8 mouse cellular contexts compared by ENCODE assay signal in the genomic region with DNA sequence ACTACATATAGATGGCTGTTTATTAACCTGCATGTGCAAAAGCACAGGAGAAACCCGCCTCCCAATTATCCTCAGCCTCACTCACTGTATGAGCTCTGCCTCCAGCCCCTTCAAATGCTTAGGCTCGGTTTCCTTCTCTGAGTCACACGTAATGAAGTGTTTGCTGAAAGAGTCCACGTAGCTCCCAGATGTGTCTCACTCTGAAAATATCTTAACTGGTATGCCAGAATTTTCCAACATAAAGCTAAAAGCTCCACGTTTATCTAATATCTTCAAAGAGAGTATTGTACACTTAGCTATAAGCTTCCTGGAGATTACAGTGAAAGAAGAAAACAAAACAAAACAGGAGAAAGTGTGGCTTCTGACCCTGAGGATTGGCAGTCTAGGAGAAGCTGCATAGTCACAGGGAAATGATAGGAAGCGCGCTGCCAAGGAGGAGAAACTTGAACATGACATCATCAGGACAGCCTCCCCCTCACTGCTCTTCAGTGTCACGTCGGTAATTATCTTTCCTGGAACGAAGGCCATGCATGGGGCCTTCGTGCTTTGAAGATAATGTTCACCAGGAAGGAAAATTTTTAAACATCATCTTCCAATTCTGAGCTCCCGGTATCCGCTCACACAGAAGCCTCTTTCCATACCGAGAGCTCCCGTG.
DNase-seq lines count a peak whose midpoint lies in the region; ATAC-seq lines count a peak whose summit lies in the region.
"Had no signal": no experiment of that assay in that cellular context is flagged by ENCODE, and none has a peak within 500 bp of the region (broad histone marks: within the 10 kb centered on the region; RNA-seq: fewer than 3 reads in every experiment).

No protein-coding gene starts in this region.

- 0 out of 2 replicates have a peak overlapping the region, but pooled peaks have one; percentile 27 for H3K27ac ChIP-seq in intestine, embryonic 14.5 days (ENCODE audit: low read depth)
- peak overlapping the region; percentile 23; the same call in 1 of the 2 replicates for H3K27ac ChIP-seq in stomach, embryonic 14.5 days (ENCODE audit: low read length)
- H3K27ac ChIP-seq: liver, embryonic 13.5 days had no signal

- no peak for ATAC-seq in intestine, embryonic 14.5 days (replicated peaks; ENCODE audit: low FRiP score, low TSS enrichment, low read depth)
- no peak for ATAC-seq in stomach, embryonic 14.5 days (ENCODE audit: insufficient number of reproducible peaks, insufficient read depth, low FRiP score, low read depth)

- no peaks in the 10 kb centered on the region for H3K36me3 ChIP-seq in intestine, embryonic 14.5 days (ENCODE audit: control insufficient read depth, insufficient read depth, low read length)
- H3K36me3 ChIP-seq in stomach, embryonic 14.5 days (ENCODE audit: control insufficient read depth, insufficient read depth, low read length) = no peaks in the 10 kb centered on the region
- H3K36me3 ChIP-seq: liver, embryonic 13.5 days had no signal

- H3K9me3 ChIP-seq in intestine, embryonic 14.5 days (ENCODE audit: control insufficient read depth, low read length) = no peaks in the 10 kb centered on the region
- H3K9me3 ChIP-seq in stomach, embryonic 14.5 days (ENCODE audit: control insufficient read depth, low read depth, low read length) = no peaks in the 10 kb centered on the region
- H3K9me3 ChIP-seq: liver, embryonic 13.5 days had no signal

- peaks cover 15% of the 10 kb centered on the region for H3K4me1 ChIP-seq in intestine, embryonic 14.5 days (replicated peaks; ENCODE audit: control insufficient read depth, insufficient read depth, low read length)
- H3K4me1 ChIP-seq in stomach, embryonic 14.5 days (ENCODE audit: control insufficient read depth, insufficient read depth, low read length) = peaks cover 21% of the 10 kb centered on the region; the same call in 1 of the 2 replicates
- H3K4me1 ChIP-seq: liver, embryonic 13.5 days had no signal

- no peak overlapping the region for H3K9ac ChIP-seq in intestine, embryonic 14.5 days (ENCODE audit: low read length)
- H3K9ac ChIP-seq in stomach, embryonic 14.5 days (replicated peaks; ENCODE audit: low read depth, low read length) = no peak overlapping the region
- H3K9ac ChIP-seq: liver, embryonic 13.5 days had no signal

- 34% methylated on average over 15 of the region's 15 CpGs for WGBS in intestine, embryonic 14.5 days
- 38% methylated on average over 15 of the region's 15 CpGs for WGBS in stomach, embryonic 14.5 days

- DNase-seq in ovary, postnatal 36 days (ENCODE audit: low spot score) = peak; percentile 8
- DNase-seq in ovary, postnatal 14 days (ENCODE audit: low spot score) = no peak
- DNase-seq in fibroblast of lung, adult 2 months (ENCODE audit: low read depth) = peak; percentile 36
- no peak for DNase-seq in intestine, embryonic 14.5 days (ENCODE audit: low spot score)
- DNase-seq in neural tube, embryonic 10.5 days (ENCODE audit: extremely low spot score, low spot score) = no peak
- no peak for DNase-seq in embryo, embryonic 10.5 days (ENCODE audit: low spot score)
- DNase-seq: liver, embryonic 13.5 days had no signal

- no peak overlapping the region for H3K4me2 ChIP-seq in intestine, embryonic 14.5 days (ENCODE audit: low read length)
- H3K4me2 ChIP-seq in stomach, embryonic 14.5 days (replicated peaks; ENCODE audit: low read depth, low read length) = no peak overlapping the region
- H3K4me2 ChIP-seq: liver, embryonic 13.5 days had no signal

- H3K4me3 ChIP-seq in intestine, embryonic 14.5 days (ENCODE audit: low read depth, low read length) = no peak overlapping the region
- H3K4me3 ChIP-seq in stomach, embryonic 14.5 days (ENCODE audit: low read depth, low read length) = no peak overlapping the region
- H3K4me3 ChIP-seq: liver, embryonic 13.5 days had no signal

- H3K27me3 ChIP-seq in intestine, embryonic 14.5 days (replicated peaks; ENCODE audit: control insufficient read depth, insufficient read depth, low read length) = no peaks in the 10 kb centered on the region
- no peaks in the 10 kb centered on the region for H3K27me3 ChIP-seq in stomach, embryonic 14.5 days (ENCODE audit: control insufficient read depth, insufficient read depth, low read length)
- H3K27me3 ChIP-seq: liver, embryonic 13.5 days had no signal

Comparison
In these comparisons a context has a peak if more than half of its experiments do, and no peak if none do; other contexts are left out.
1. DNase-seq: peak in ovary, postnatal 36 days (single experiment) and fibroblast of lung, adult 2 months (single experiment); none in ovary, postnatal 14 days (single experiment), intestine, embryonic 14.5 days (single experiment), neural tube, embryonic 10.5 days (single experiment) and embryo, embryonic 10.5 days (single experiment).